Mouse (Mus musculus) bone marrow, adult 2 months (tissue): ENCODE measurements around the gene C9. TPM values are rescaled to one million over a fixed set of nuclear protein-coding genes. Genes with fewer than 3 reads are reported as not detected.

Source experiments
- H3K27ac ChIP-seq: fragments of 200-500 bp; 2 replicates; pipeline ENCODE4 v1.5.1; 2012; ENCODE audit warnings: low read depth, mild to moderate bottlenecking, control low read depth, inconsistent platforms, low read length; ENCODE audit not compliant: control insufficient read depth, poor library complexity, insufficient read depth
- H3K4me1 ChIP-seq: fragments of 200-500 bp; 2 replicates; pipeline ENCODE4 v1.6.1; 2011; ENCODE audit warnings: low read length; ENCODE audit not compliant: control insufficient read depth, insufficient read depth
- H3K4me3 ChIP-seq: fragments of 200-500 bp; replicated peaks from 2 replicates; pipeline ENCODE3; 2011; ENCODE audit warnings: mild to moderate bottlenecking, low read depth, low read length, control low read depth; ENCODE audit not compliant: control insufficient read depth
- CTCF ChIP-seq: fragments of 200-500 bp; IDR thresholded peaks from 2 replicates; pipeline ENCODE4 v1.5.1; 2011; ENCODE audit warnings: low read length, control low read depth; ENCODE audit not compliant: control insufficient read depth, insufficient read depth
- POLR2A ChIP-seq: fragments of 200-500 bp; IDR thresholded peaks from 2 replicates; pipeline ENCODE4 v1.6.1; 2011; ENCODE audit warnings: low read depth, mild to moderate bottlenecking, control low read depth, low read length, borderline replicate concordance; ENCODE audit not compliant: control insufficient read depth
- WGBS: fragments of 180-500 bp; shearing (Covaris S2); methylation state at CpG from one replicate; pipeline ENCODE4 v1.1.7; 2018; 5-methylcytosine and 5-hydroxymethylcytosine counted together
- polyA plus RNA-seq: library from polyadenylated mRNA; stranded (reverse); fragments of >200 nt; gene quantifications from 2 replicates; pipeline ENCODE4 v1.2.4, GENCODE M21; 2011; ENCODE audit warnings: low replicate concordance; ENCODE audit not compliant: missing spikeins, insufficient read depth, insufficient read length

C9 gene
- polyA plus RNA-seq, 1 experiment: 22.0 TPM

DNA sequence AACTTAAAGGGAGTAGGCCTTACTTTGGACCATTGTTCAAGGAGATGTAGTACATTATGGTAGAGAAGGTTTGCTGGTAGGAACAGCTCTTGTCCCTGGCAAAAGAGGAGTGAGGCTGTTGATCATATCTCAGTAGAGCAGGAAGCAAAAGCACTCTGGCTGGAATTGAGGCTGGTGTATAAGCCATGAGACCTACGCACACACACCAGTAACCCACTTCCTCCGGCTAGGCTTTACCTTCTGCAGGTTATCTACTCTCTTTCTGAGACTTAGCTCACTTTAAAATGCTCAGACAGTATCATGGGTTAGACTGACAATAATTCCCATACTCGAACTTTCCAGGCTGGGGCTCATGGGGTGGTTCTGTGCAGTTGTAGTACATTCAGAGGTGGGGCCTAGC is 80.3 kb downstream of the C9 start:
- 28% methylated on average over 3 of the region's 3 CpGs for WGBS
- Histone ChIP-seq H3K27ac (no peak overlapping the region), H3K4me3 (no peak overlapping the region), H3K4me1 (peaks cover 2% of the 10 kb centered on the region)
- no peak for TF ChIP-seq POLR2A
- no peak for TF ChIP-seq CTCF

GRCm38 (mm10) chr15:6533858-6534343 is 88.8 kb downstream of the C9 start:
- TF ChIP-seq CTCF (no peak), POLR2A (no peak)
- Histone ChIP-seq H3K27ac (no peak overlapping the region), H3K4me3 (no peak overlapping the region), H3K4me1 (no peaks in the 10 kb centered on the region)
- WGBS: 74% methylated on average over 3 of the region's 3 CpGs

- Histone ChIP-seq H3K4me3 (no peak overlapping the region), H3K27ac (no peak overlapping the region), H3K4me1 (no peaks in the 10 kb centered on the region)
- 69% methylated on average over 8 of the region's 8 CpGs for WGBS
- TF ChIP-seq CTCF (no peak), POLR2A (no peak)
Measured at GRCm38 (mm10) chr15:6534592-6534991, 89.5 kb downstream of the C9 start.

DNA sequence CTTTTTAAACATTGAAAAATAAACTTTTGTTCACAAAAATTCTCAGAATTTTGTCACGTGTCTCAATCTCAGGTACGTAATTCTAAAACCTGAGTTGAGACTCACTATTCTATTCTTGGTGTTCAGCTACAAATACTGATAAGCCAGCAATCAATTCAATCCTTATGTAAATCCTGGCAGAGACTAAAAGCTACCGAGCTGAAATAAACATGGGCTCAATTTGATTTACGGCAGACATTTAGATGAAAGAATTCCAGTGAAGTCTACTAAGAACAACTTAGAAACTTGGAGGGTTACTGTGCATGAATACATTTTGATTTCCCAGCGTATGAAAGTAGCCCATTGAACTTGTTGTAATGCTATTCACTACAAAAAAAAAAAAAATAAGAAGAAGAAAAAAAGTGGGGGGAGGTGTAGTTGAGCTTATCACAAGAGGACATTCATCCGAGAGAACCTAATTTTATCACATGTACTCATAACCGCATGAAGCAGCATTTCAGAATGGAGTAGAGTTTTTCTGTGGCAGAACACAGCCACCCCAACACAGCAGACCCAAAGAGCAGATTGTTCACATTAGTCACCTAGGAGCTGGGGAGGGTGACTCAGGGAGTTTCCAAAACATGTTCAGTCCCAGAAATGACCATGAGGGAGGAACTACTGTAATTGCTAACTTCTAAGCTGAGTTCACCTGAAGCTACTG is 94.7 kb downstream of the C9 start:
- Histone ChIP-seq H3K4me3 (no peak overlapping the region), H3K27ac (no peak overlapping the region), H3K4me1 (no peaks in the 10 kb centered on the region; the same call in none of the 2 replicates)
- TF ChIP-seq CTCF (no peak), POLR2A (no peak)
- WGBS: 18% methylated on average over 7 of the region's 7 CpGs

Other genes with a start within 250 kb of the C9 start
- 8.3 and 9.8 TPM in 2 replicates for gene Dab2, start 145.5 kb upstream of the C9 start, polyA plus RNA-seq
- 54.6 and 126 TPM in 2 replicates for gene Fyb, start 77.5 kb downstream of the C9 start, polyA plus RNA-seq